Mouse (Mus musculus): ENCODE data around the gene Crebbp. TPM values are rescaled to one million over a fixed set of nuclear protein-coding genes. Genes with fewer than 3 reads are reported as not detected.

The Crebbp gene
- polyA plus RNA-seq, 1 experiment, result 56.9 TPM

GRCm38 (mm10) chr16:4203592-4203991 is 10.2 kb downstream of the Crebbp start:
- Histone ChIP-seq H3K36me3 (ENCODE audit: control insufficient read depth, insufficient read depth, low read length) (no peaks in the 10 kb centered on the region; the same call in 1 of the 2 replicates), H3K27ac (ENCODE audit: control insufficient read depth, insufficient read depth, low read length) (no peak overlapping the region), H3K4me3 (ENCODE audit: control insufficient read depth, insufficient read depth, low read length) (no peak overlapping the region), H3K4me1 (replicated peaks; ENCODE audit: control insufficient read depth, insufficient read depth, low read length) (no peaks in the 10 kb centered on the region), H3K27me3 (ENCODE audit: control insufficient read depth, insufficient read depth, low read length) (no peaks in the 10 kb centered on the region)
- TF ChIP-seq POLR2A (IDR thresholded peaks at IDR 0.05; ENCODE audit: control insufficient read depth, extremely low read depth, insufficient read depth, low read length, poor library complexity), result no peak
- no peak for TF ChIP-seq CTCF (IDR thresholded peaks at IDR 0.05; ENCODE audit: borderline replicate concordance, control insufficient read depth, extremely low read depth, insufficient read depth, low read length, poor library complexity)
- 94% methylated on average over 1 of the region's 1 CpGs for WGBS
- DNase-seq, result no peak

DNA sequence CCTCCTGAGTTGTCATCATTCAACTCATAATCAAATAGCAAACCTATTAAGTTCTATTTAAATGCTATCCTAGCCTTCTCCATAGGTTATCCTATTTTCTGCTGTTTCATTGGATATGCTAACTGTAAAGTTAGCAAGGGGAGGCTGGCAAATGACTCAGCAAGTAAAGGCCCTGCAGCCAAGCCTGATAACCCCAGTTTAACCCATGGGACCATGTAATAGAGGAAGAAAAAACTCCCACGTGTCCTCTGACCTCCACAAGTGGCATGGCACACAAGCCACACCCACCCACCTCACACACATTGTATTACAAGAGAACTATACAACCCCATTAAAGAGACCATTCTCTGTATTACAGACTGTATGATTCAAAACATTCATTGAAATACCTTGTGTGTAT is 13.8 kb downstream of the Crebbp start:
- Histone ChIP-seq H3K27me3 (ENCODE audit: control insufficient read depth, insufficient read depth, low read length) (no peaks in the 10 kb centered on the region), H3K36me3 (ENCODE audit: control insufficient read depth, insufficient read depth, low read length) (no peaks in the 10 kb centered on the region), H3K4me3 (ENCODE audit: control insufficient read depth, insufficient read depth, low read length) (no peak overlapping the region), H3K4me1 (replicated peaks; ENCODE audit: control insufficient read depth, insufficient read depth, low read length) (no peaks in the 10 kb centered on the region), H3K27ac (ENCODE audit: control insufficient read depth, insufficient read depth, low read length) (no peak overlapping the region)
- TF ChIP-seq POLR2A (IDR thresholded peaks at IDR 0.05; ENCODE audit: control insufficient read depth, extremely low read depth, insufficient read depth, low read length, poor library complexity), result no peak
- TF ChIP-seq CTCF (IDR thresholded peaks at IDR 0.05; ENCODE audit: borderline replicate concordance, control insufficient read depth, extremely low read depth, insufficient read depth, low read length, poor library complexity), result no peak
- no peak for DNase-seq
- 32% methylated on average over 1 of the region's 1 CpGs for WGBS

DNA sequence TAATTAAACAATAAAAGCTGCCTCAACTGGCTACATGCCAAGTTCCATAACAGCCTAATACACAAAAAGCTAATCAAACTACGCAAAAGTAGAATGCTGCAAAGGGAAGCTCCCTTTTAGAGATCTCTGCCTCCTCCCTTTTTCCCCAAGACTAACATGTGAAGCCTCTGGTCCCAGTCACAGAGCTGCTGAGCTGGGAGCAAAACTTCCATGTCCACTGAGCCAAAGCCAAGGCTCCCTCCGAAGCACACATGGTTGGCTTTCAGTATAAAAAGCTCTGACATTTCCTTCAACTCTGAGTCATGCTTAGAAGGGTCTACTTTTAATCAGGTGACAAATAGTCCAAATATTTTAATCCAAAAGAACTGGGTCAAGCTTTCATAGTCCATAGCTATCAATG is 14.2 kb downstream of the Crebbp start:
- DNase-seq, result no peak
- WGBS, result 97% methylated on average over 2 of the region's 2 CpGs

DNA sequence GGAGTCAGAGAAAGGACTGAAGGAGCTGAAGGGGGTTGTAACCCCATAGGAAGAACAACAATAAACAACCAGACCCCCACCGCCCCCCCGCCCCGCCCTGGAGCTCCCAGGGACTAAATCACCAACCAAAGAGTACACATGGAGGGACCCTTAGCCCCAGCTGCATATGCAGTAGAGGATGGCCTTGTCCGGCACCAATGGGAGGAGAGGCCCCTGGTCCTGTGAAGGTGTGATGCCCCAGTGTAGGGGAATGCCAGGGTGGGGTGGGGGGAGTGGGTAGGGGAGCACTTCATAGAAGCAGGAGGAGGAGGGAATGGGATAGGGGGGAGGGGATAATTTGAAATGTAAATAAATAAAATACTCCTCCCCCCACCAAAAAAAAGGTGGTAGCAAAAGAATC is 15.8 kb downstream of the Crebbp start:
- TF ChIP-seq CTCF (IDR thresholded peaks at IDR 0.05; ENCODE audit: borderline replicate concordance, control insufficient read depth, extremely low read depth, insufficient read depth, low read length, poor library complexity) (no peak), POLR2A (IDR thresholded peaks at IDR 0.05; ENCODE audit: control insufficient read depth, extremely low read depth, insufficient read depth, low read length, poor library complexity) (no peak)
- 98% methylated on average over 4 of the region's 4 CpGs for WGBS
- no peaks in the 10 kb centered on the region for H3K4me1 ChIP-seq (replicated peaks; ENCODE audit: control insufficient read depth, insufficient read depth, low read length)
- H3K27me3 ChIP-seq (ENCODE audit: control insufficient read depth, insufficient read depth, low read length), result no peaks in the 10 kb centered on the region
- H3K27ac ChIP-seq (ENCODE audit: control insufficient read depth, insufficient read depth, low read length), result no peak overlapping the region
- no peak overlapping the region for H3K4me3 ChIP-seq (ENCODE audit: control insufficient read depth, insufficient read depth, low read length)
- H3K36me3 ChIP-seq (ENCODE audit: control insufficient read depth, insufficient read depth, low read length), result no peaks in the 10 kb centered on the region
- no peak for DNase-seq

More for the DNA sequence above, 14.2 kb downstream of the Crebbp start:
- H3K27ac ChIP-seq (ENCODE audit: control insufficient read depth, insufficient read depth, low read length), result no peak overlapping the region
- no peaks in the 10 kb centered on the region for H3K36me3 ChIP-seq (ENCODE audit: control insufficient read depth, insufficient read depth, low read length)
- TF ChIP-seq POLR2A (IDR thresholded peaks at IDR 0.05; ENCODE audit: control insufficient read depth, extremely low read depth, insufficient read depth, low read length, poor library complexity) (no peak), CTCF (IDR thresholded peaks at IDR 0.05; ENCODE audit: borderline replicate concordance, control insufficient read depth, extremely low read depth, insufficient read depth, low read length, poor library complexity) (no peak)
- H3K27me3 ChIP-seq (ENCODE audit: control insufficient read depth, insufficient read depth, low read length), result no peaks in the 10 kb centered on the region
- H3K4me1 ChIP-seq (replicated peaks; ENCODE audit: control insufficient read depth, insufficient read depth, low read length), result no peaks in the 10 kb centered on the region
- no peak overlapping the region for H3K4me3 ChIP-seq (ENCODE audit: control insufficient read depth, insufficient read depth, low read length)

GRCm38 (mm10) chr16:4190166-4190565 is 23.6 kb downstream of the Crebbp start:
- no peaks in the 10 kb centered on the region for H3K36me3 ChIP-seq (ENCODE audit: control insufficient read depth, insufficient read depth, low read length)
- no peaks in the 10 kb centered on the region for H3K27me3 ChIP-seq (ENCODE audit: control insufficient read depth, insufficient read depth, low read length)
- TF ChIP-seq CTCF (IDR thresholded peaks at IDR 0.05; ENCODE audit: borderline replicate concordance, control insufficient read depth, extremely low read depth, insufficient read depth, low read length, poor library complexity) (no peak), POLR2A (IDR thresholded peaks at IDR 0.05; ENCODE audit: control insufficient read depth, extremely low read depth, insufficient read depth, low read length, poor library complexity) (no peak)
- DNase-seq, result no peak
- H3K27ac ChIP-seq (ENCODE audit: control insufficient read depth, insufficient read depth, low read length), result no peak overlapping the region
- no peaks in the 10 kb centered on the region for H3K4me1 ChIP-seq (replicated peaks; ENCODE audit: control insufficient read depth, insufficient read depth, low read length)
- H3K4me3 ChIP-seq (ENCODE audit: control insufficient read depth, insufficient read depth, low read length), result no peak overlapping the region
- WGBS, result 97% methylated on average over 1 of the region's 1 CpGs

GRCm38 (mm10) chr16:4175134-4175533 is 38.7 kb downstream of the Crebbp start:
- TF ChIP-seq CTCF (IDR thresholded peaks at IDR 0.05; ENCODE audit: borderline replicate concordance, control insufficient read depth, extremely low read depth, insufficient read depth, low read length, poor library complexity) (no peak), POLR2A (IDR thresholded peaks at IDR 0.05; ENCODE audit: control insufficient read depth, extremely low read depth, insufficient read depth, low read length, poor library complexity) (no peak)
- Histone ChIP-seq H3K27ac (ENCODE audit: control insufficient read depth, insufficient read depth, low read length) (no peak overlapping the region), H3K4me3 (ENCODE audit: control insufficient read depth, insufficient read depth, low read length) (no peak overlapping the region), H3K27me3 (ENCODE audit: control insufficient read depth, insufficient read depth, low read length) (no peaks in the 10 kb centered on the region), H3K36me3 (ENCODE audit: control insufficient read depth, insufficient read depth, low read length) (peaks cover 25% of the 10 kb centered on the region), H3K4me1 (replicated peaks; ENCODE audit: control insufficient read depth, insufficient read depth, low read length) (no peaks in the 10 kb centered on the region)
- no peak for DNase-seq
- 97% methylated on average over 3 of the region's 3 CpGs for WGBS

DNA sequence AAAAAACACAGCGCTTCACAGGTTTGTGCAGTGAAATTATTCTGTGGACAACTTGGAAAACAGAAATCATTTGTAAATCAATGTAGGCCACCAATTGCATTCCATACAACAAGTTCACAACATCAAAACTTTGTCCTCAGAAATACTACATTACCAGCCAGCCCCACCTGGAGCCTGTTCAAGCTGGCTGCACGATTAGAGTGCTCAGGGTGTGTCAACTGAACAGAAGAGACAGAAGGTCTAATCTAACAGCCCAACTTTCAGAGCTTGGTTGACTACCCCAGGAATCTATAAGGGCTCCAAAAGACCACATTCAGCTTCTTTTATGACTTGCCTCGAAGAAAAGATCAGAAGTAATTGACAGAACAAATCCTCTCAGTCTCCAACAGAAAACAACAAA is 44.3 kb downstream of the Crebbp start:
- Histone ChIP-seq H3K4me1 (replicated peaks; ENCODE audit: control insufficient read depth, insufficient read depth, low read length) (no peaks in the 10 kb centered on the region), H3K27me3 (ENCODE audit: control insufficient read depth, insufficient read depth, low read length) (no peaks in the 10 kb centered on the region), H3K4me3 (ENCODE audit: control insufficient read depth, insufficient read depth, low read length) (no peak overlapping the region), H3K27ac (ENCODE audit: control insufficient read depth, insufficient read depth, low read length) (no peak overlapping the region), H3K36me3 (ENCODE audit: control insufficient read depth, insufficient read depth, low read length) (peaks cover 9% of the 10 kb centered on the region; the same call in 1 of the 2 replicates)
- TF ChIP-seq CTCF (IDR thresholded peaks at IDR 0.05; ENCODE audit: borderline replicate concordance, control insufficient read depth, extremely low read depth, insufficient read depth, low read length, poor library complexity) (no peak), POLR2A (IDR thresholded peaks at IDR 0.05; ENCODE audit: control insufficient read depth, extremely low read depth, insufficient read depth, low read length, poor library complexity) (no peak)
- DNase-seq, result no peak
- WGBS, result 93% methylated on average over 3 of the region's 3 CpGs

Data from thymus, adult 2 months (tissue).